18 mouse cellular contexts compared by ENCODE assay signal in the genomic region with DNA sequence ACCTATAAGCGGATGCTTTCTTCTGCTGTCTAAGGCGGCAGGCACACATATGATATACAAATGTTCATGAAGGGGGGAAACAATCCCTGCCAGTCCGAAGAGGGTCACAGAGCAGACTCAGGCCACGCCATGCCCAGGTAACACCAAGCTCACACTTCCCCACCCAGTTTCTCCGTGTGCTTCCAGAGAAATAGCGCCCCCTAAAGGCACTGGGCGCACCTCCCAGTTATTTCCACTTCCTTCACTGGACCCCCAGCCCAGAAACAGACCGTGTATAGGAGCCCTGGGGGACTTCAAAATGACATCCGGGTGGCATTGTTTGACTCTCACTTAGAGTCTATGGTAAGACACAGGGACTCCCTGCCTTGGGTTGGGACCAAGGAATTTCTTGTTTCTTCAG. TPM values are rescaled to one million over a fixed set of nuclear protein-coding genes. Genes with fewer than 3 reads are reported as not detected.
DNase-seq lines count a peak whose midpoint lies in the region; ATAC-seq and TF ChIP-seq lines count a peak whose summit lies in the region.
"Had no signal": no experiment of that assay in that cellular context is flagged by ENCODE, and none has a peak within 500 bp of the region (broad histone marks: within the 10 kb centered on the region; RNA-seq: fewer than 3 reads in every experiment).

No protein-coding gene starts in this region.

- no peak overlapping the region for H3K9ac ChIP-seq in lung, postnatal 0 days (replicated peaks; ENCODE audit: low read depth)
- H3K9ac ChIP-seq: embryonic facial prominence, embryonic 13.5 days; heart, embryonic 12.5 days; lung, embryonic 15.5 days; midbrain, embryonic 12.5 days; neural tube, embryonic 12.5 days had no signal

- 85% methylated on average over 9 of the region's 9 CpGs for WGBS in kidney, adult 2 months
- WGBS in lung, postnatal 0 days = 78% methylated on average over 9 of the region's 9 CpGs

- peak; percentile 10; the same call in 1 of the 2 replicates for TF ChIP-seq CTCF in gastrocnemius, adult 2 months (IDR thresholded peaks at IDR 0.05)
- TF ChIP-seq CTCF in kidney, adult 2 months (conservative IDR thresholded peaks at IDR 0.05; ENCODE audit: insufficient read depth, insufficient read length, low read depth, low read length) = peak; percentile 9; the same call in 1 of the 2 replicates
- TF ChIP-seq CTCF in lung, postnatal 0 days (IDR thresholded peaks at IDR 0.05) = peak; percentile 18

- no peak for DNase-seq in gastrocnemius, adult 2 months
- DNase-seq in gastrocnemius, postnatal 14 days = no peak
- no peak for DNase-seq in kidney, adult 2 months
- no peak for DNase-seq in kidney, postnatal 36 days
- no peak for DNase-seq in lung, postnatal 0 days (ENCODE audit: low spot score)
- DNase-seq in lung, postnatal 25 days (ENCODE audit: low spot score) = no peak
- DNase-seq in induced T-regulatory cell, adult 2 months (ENCODE audit: low read depth) = peak; percentile 16
- no peak for DNase-seq in ovary, postnatal 14 days (ENCODE audit: low spot score)
- DNase-seq: cerebellum, adult 9-11 months; thymus, postnatal 36 days had no signal

- peak overlapping the region; percentile 76 for H3K27ac ChIP-seq in gastrocnemius, adult 2 months
- no peak overlapping the region for H3K27ac ChIP-seq in kidney, adult 2 months (ENCODE audit: insufficient read depth, low read depth, low read length)
- H3K27ac ChIP-seq in lung, postnatal 0 days (ENCODE audit: low read length) = no peak overlapping the region
- H3K27ac ChIP-seq: embryonic facial prominence, embryonic 13.5 days; lung, embryonic 15.5 days; midbrain, embryonic 12.5 days; neural tube, embryonic 12.5 days had no signal

- peaks cover 3% of the 10 kb centered on the region; the same call in 1 of the 2 replicates for H3K4me1 ChIP-seq in kidney, adult 2 months (ENCODE audit: control insufficient read depth, insufficient read depth, low read length)
- H3K4me1 ChIP-seq in lung, postnatal 0 days (ENCODE audit: insufficient read depth, low read depth, low read length) = peaks cover 5% of the 10 kb centered on the region; the same call in 1 of the 2 replicates

- no peak overlapping the region for H3K4me3 ChIP-seq in gastrocnemius, adult 2 months
- no peak overlapping the region for H3K4me3 ChIP-seq in kidney, adult 2 months (ENCODE audit: insufficient read depth, low read depth, low read length)
- H3K4me3 ChIP-seq in lung, postnatal 0 days (ENCODE audit: low read depth, low read length) = no peak overlapping the region
- H3K4me3 ChIP-seq: embryonic facial prominence, embryonic 13.5 days; heart, embryonic 12.5 days; lung, embryonic 15.5 days; midbrain, embryonic 12.5 days; neural tube, embryonic 12.5 days had no signal

- no peak overlapping the region for H3K4me2 ChIP-seq in lung, postnatal 0 days (replicated peaks; ENCODE audit: low read depth, low read length)
- H3K4me2 ChIP-seq: embryonic facial prominence, embryonic 13.5 days; heart, embryonic 12.5 days; lung, embryonic 15.5 days; midbrain, embryonic 12.5 days; neural tube, embryonic 12.5 days had no signal

- ATAC-seq in lung, postnatal 0 days = no peak
- ATAC-seq: CD4-positive, CD25-positive, alpha-beta regulatory T cell, adult 4 months; forebrain, embryonic 16.5 days had no signal

- no peaks in the 10 kb centered on the region for H3K27me3 ChIP-seq in kidney, adult 2 months (replicated peaks; ENCODE audit: control insufficient read depth, insufficient read depth, low read length)
- H3K27me3 ChIP-seq in lung, postnatal 0 days (replicated peaks; ENCODE audit: insufficient read depth, low read length) = no peaks in the 10 kb centered on the region

- intact Hi-C loops in gastrocnemius, adult 2 months (cut with DNase I) = no loop called here
- intact Hi-C loops in gastrocnemius, postnatal 14 days (cut with DNase I; ENCODE audit: low total_unique reads) = no loop called here

- H3K36me3 ChIP-seq in kidney, adult 2 months (ENCODE audit: control insufficient read depth, insufficient read depth, low read length) = no peaks in the 10 kb centered on the region
- H3K36me3 ChIP-seq in lung, postnatal 0 days (ENCODE audit: insufficient read depth, low read length) = no peaks in the 10 kb centered on the region
- H3K36me3 ChIP-seq: embryonic facial prominence, embryonic 13.5 days; heart, embryonic 12.5 days; lung, embryonic 15.5 days; midbrain, embryonic 12.5 days; neural tube, embryonic 12.5 days had no signal

- TF ChIP-seq POLR2A in kidney, adult 2 months (IDR thresholded peaks at IDR 0.05; ENCODE audit: low read depth, low read length) = no peak

- no peak for TF ChIP-seq EP300 in lung, postnatal 0 days (IDR thresholded peaks at IDR 0.05)

- H3K9me3 ChIP-seq in lung, postnatal 0 days (ENCODE audit: low read length) = no peaks in the 10 kb centered on the region
- H3K9me3 ChIP-seq: embryonic facial prominence, embryonic 13.5 days; heart, embryonic 12.5 days; lung, embryonic 15.5 days; midbrain, embryonic 12.5 days; neural tube, embryonic 12.5 days had no signal

RNA-seq across cellular contexts. Expression of gene Ptgis, which starts 3.2 kb away (rescaled TPM):
- total RNA-seq in gastrocnemius, adult 2 months (2021) = 1 to 10 TPM; 1.7 to 5.2 TPM
- total RNA-seq in gastrocnemius, postnatal 14 days (2021) = 10 to 100 TPM in 1 of 2 experiments, 1 to 10 TPM in 1; 8.0 to 11.1 TPM
- polyA plus RNA-seq in kidney, adult 2 months (2012; rRNA removed) = 8.3 and 11.2 TPM in 2 replicates
- 32.7 and 37.9 TPM in 2 replicates for polyA plus RNA-seq in lung, postnatal 0 days (2015; fragmentation: Nextera tagmentation; extraction: Ambion mirVana)
- total RNA-seq: megakaryocyte progenitor cell, adult 5-6 weeks had no signal

RNA-seq across cellular contexts. Expression of gene Kcnb1, which starts 47.3 kb away (rescaled TPM):
- 10 to 100 TPM; 16.1 to 20.7 TPM for total RNA-seq in gastrocnemius, adult 2 months (2021)
- total RNA-seq in gastrocnemius, postnatal 14 days (2021) = 10 to 100 TPM; 21.2 to 23.8 TPM
- polyA plus RNA-seq in kidney, adult 2 months (2012; rRNA removed) = 2.9 and 4.0 TPM in 2 replicates
- polyA plus RNA-seq in lung, postnatal 0 days (2015; fragmentation: Nextera tagmentation; extraction: Ambion mirVana) = 0.76 and 1.1 TPM in 2 replicates
